Comparison of ENCODE assay signal across 8 mouse cellular contexts in the genomic region with DNA sequence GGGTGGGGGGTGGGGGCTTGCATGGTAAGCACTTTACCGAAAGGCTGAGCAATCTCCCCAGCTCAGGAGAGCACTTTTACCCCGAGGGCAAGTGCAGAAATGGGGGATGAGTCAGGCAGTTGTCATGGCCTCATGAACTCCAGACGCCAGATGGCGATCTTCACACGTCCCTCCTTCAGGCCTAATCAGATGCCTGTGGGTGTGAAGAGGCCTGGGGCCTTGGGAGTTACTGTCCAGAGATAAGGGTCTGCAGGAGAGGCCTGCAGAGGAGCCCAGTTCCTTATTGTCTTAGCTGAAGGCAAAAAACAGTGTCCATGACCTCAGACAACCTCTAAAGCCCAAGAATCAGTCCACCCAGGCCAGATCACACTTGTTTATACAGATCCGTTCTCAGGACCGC. TPM values are rescaled to one million over a fixed set of nuclear protein-coding genes. Genes with fewer than 3 reads are reported as not detected.
DNase-seq lines count a peak whose midpoint lies in the region; ATAC-seq lines count a peak whose summit lies in the region.

No protein-coding gene starts in this region.

- intact Hi-C loops in heart, postnatal 25 days (cut with DNase I): loop anchor here (2.0 kb wide), 2 partner anchors 47 to 129 kb away; a partner anchor contains a TSS

- peak; percentile 94 for DNase-seq in ES-CJ7 (ENCODE audit: low read depth, low spot score)
- peak; percentile 78 to 80 for DNase-seq in adrenal gland, adult 18-20 months (ENCODE audit: low spot score in 2 of 2)
- peak; percentile 52 for DNase-seq in embryo, embryonic 9.5 days (ENCODE audit: extremely low spot score)
- DNase-seq in heart, postnatal 25 days (ENCODE audit: low spot score): peak; percentile 38
- peak; percentile 31 to 81 for DNase-seq in layer of hippocampus, adult 18-20 months (ENCODE audit: low spot score in 2 of 2)
- peak; percentile 71 to 82 for DNase-seq in right cerebral cortex, adult 2 months (ENCODE audit: low spot score in 2 of 2)

- no peak overlapping the region for H3K4me3 ChIP-seq in lung, embryonic 16.5 days (ENCODE audit: low read length)

- no peak overlapping the region for H3K9ac ChIP-seq in lung, embryonic 16.5 days (ENCODE audit: low read length)

- no peaks in the 10 kb centered on the region for H3K9me3 ChIP-seq in lung, embryonic 16.5 days (ENCODE audit: control insufficient read depth, low read length)

- ATAC-seq in lung, embryonic 16.5 days (ENCODE audit: low read depth): peak; percentile 38
- no peak for ATAC-seq in erythroblast, adult 5-6 weeks (replicated peaks; ENCODE audit: low FRiP score, poor library complexity, severe bottlenecking)

- H3K4me1 ChIP-seq in lung, embryonic 16.5 days (replicated peaks; ENCODE audit: control insufficient read depth, insufficient read depth, low read length): no peaks in the 10 kb centered on the region

- H3K27ac ChIP-seq in lung, embryonic 16.5 days (ENCODE audit: low read length): no peak overlapping the region

- 24% methylated on average over 7 of the region's 7 CpGs for WGBS in lung, embryonic 16.5 days

- H3K36me3 ChIP-seq in lung, embryonic 16.5 days (ENCODE audit: control insufficient read depth, insufficient read depth, low read length): peaks cover 29% of the 10 kb centered on the region

- H3K27me3 ChIP-seq in lung, embryonic 16.5 days (ENCODE audit: control insufficient read depth, insufficient read depth, low read depth, low read length): no peaks in the 10 kb centered on the region

- H3K4me2 ChIP-seq in lung, embryonic 16.5 days (ENCODE audit: low read depth, low read length): no peak overlapping the region

RNA-seq across cellular contexts. Expression of a gene that starts 10.4 kb away (rescaled TPM):
- total RNA-seq in adrenal gland, adult 18-20 months (2021): 10 to 100 TPM; 13.4 to 19.0 TPM
- total RNA-seq in heart, postnatal 25 days (2021): 10 to 100 TPM; 12.2 to 14.4 TPM
- 1 to 10 TPM; 5.4 to 5.8 TPM for total RNA-seq in layer of hippocampus, adult 18-20 months (2021)
- polyA plus RNA-seq in lung, embryonic 16.5 days (2015; fragmentation: Nextera tagmentation; extraction: Ambion mirVana): 148 and 152 TPM in 2 replicates
- not detected in 2 replicates for total RNA-seq in erythroblast, adult 5-6 weeks (2015; ENCODE audit: low replicate concordance)
- total RNA-seq in erythroblast, adult 5-6 weeks (2017; ENCODE audit: low replicate concordance): not detected in 2 replicates

RNA-seq across cellular contexts. Expression of a gene that starts 11.2 kb away (rescaled TPM):
- total RNA-seq in adrenal gland, adult 18-20 months (2021): 10 to 100 TPM; 26.3 to 33.5 TPM
- 10 to 100 TPM; 15.4 to 15.8 TPM for total RNA-seq in heart, postnatal 25 days (2021)
- total RNA-seq in layer of hippocampus, adult 18-20 months (2021): 10 to 100 TPM in 1 of 2 experiments, 1 to 10 TPM in 1; 9.8 to 11.2 TPM
- 68.3 and 68.8 TPM in 2 replicates for polyA plus RNA-seq in lung, embryonic 16.5 days (2015; fragmentation: Nextera tagmentation; extraction: Ambion mirVana)
- total RNA-seq in erythroblast, adult 5-6 weeks (2015; ENCODE audit: low replicate concordance): not detected in 2 replicates
- total RNA-seq in erythroblast, adult 5-6 weeks (2017; ENCODE audit: low replicate concordance): not detected in 2 replicates

RNA-seq across cellular contexts. Expression of a gene that starts 15.8 kb away (rescaled TPM):
- 10 to 100 TPM; 45.6 to 50.0 TPM for total RNA-seq in adrenal gland, adult 18-20 months (2021)
- 10 to 100 TPM; 30.2 to 33.3 TPM for total RNA-seq in heart, postnatal 25 days (2021)
- total RNA-seq in layer of hippocampus, adult 18-20 months (2021): 10 to 100 TPM; 48.8 to 53.4 TPM
- polyA plus RNA-seq in lung, embryonic 16.5 days (2015; fragmentation: Nextera tagmentation; extraction: Ambion mirVana): 126 and 129 TPM in 2 replicates
- 2.1 and 10.0 TPM in 2 replicates for total RNA-seq in erythroblast, adult 5-6 weeks (2015; ENCODE audit: low replicate concordance)
- 1.7 and 6.3 TPM in 2 replicates for total RNA-seq in erythroblast, adult 5-6 weeks (2017; ENCODE audit: low replicate concordance)

RNA-seq across cellular contexts. Expression of a gene that starts 15.9 kb away (rescaled TPM):
- total RNA-seq in adrenal gland, adult 18-20 months (2021): under 1 TPM; 0.67 to 0.96 TPM
- total RNA-seq in heart, postnatal 25 days (2021): under 1 TPM; 0.88 to 0.92 TPM
- total RNA-seq in layer of hippocampus, adult 18-20 months (2021): 1 to 10 TPM in 1 of 2 experiments, under 1 TPM in 1; 0.74 to 1.2 TPM
- 0.60 and 0.73 TPM in 2 replicates for polyA plus RNA-seq in lung, embryonic 16.5 days (2015; fragmentation: Nextera tagmentation; extraction: Ambion mirVana)
- total RNA-seq in erythroblast, adult 5-6 weeks (2015; ENCODE audit: low replicate concordance): not detected in 2 replicates
- total RNA-seq in erythroblast, adult 5-6 weeks (2017; ENCODE audit: low replicate concordance): not detected in 2 replicates

RNA-seq across cellular contexts. Expression of a gene that starts 28.3 kb away (rescaled TPM):
- 10 to 100 TPM; 55.3 to 64.5 TPM for total RNA-seq in adrenal gland, adult 18-20 months (2021)
- 100 to 1,000 TPM; 239 to 247 TPM for total RNA-seq in heart, postnatal 25 days (2021)
- total RNA-seq in layer of hippocampus, adult 18-20 months (2021): 10 to 100 TPM; 31.0 to 35.6 TPM
- 165 and 167 TPM in 2 replicates for polyA plus RNA-seq in lung, embryonic 16.5 days (2015; fragmentation: Nextera tagmentation; extraction: Ambion mirVana)
- 1.5 and 2.3 TPM in 2 replicates for total RNA-seq in erythroblast, adult 5-6 weeks (2015; ENCODE audit: low replicate concordance)
- total RNA-seq in erythroblast, adult 5-6 weeks (2017; ENCODE audit: low replicate concordance): 0.28 and 1.8 TPM in 2 replicates

Comparison
In these comparisons a context has a peak if more than half of its experiments do, and no peak if none do; other contexts are left out.
1. DNase-seq: peak in every context shown above with its lines; median percentile 94 in ES-CJ7; 79 in adrenal gland, adult 18-20 months; 76 in right cerebral cortex, adult 2 months; 56 in layer of hippocampus, adult 18-20 months; 52 in embryo, embryonic 9.5 days; 38 in heart, postnatal 25 days.
2. RNA of a gene that starts 10.4 kb away (total RNA-seq): 13.4 to 19.0 TPM in adrenal gland, adult 18-20 months, 12.2 to 14.4 TPM in heart, postnatal 25 days and 5.4 to 5.8 TPM in layer of hippocampus, adult 18-20 months; not detected in erythroblast, adult 5-6 weeks; every median in the first group is over 4 times any median in the second.
3. RNA of a gene that starts 11.2 kb away (total RNA-seq): 26.3 to 33.5 TPM in adrenal gland, adult 18-20 months, 15.4 to 15.8 TPM in heart, postnatal 25 days and 9.8 to 11.2 TPM in layer of hippocampus, adult 18-20 months; not detected in erythroblast, adult 5-6 weeks; every median in the first group is over 10 times any median in the second.